Mouse (Mus musculus) cerebellum, adult 11-12 months (tissue): ENCODE measurements around the gene Gm9573.

Source experiments
- DNase-seq: peaks from one replicate; pipeline ENCODE4 v3.0.0; 2022

Gm9573 gene

GRCm38 (mm10) chr17:35626537-35626936 lies at the start of gene Gm9573:
TSS of gene Gm9573 (minus strand) at chr17:35626637.
- DNase-seq: no peak

- DNase-seq: peak; percentile 91
These were observed 47.1 kb upstream of the Gm9573 start, which contains the start of gene Gtf2h4 for GRCm38 (mm10) chr17:35673416-35674035. TSS of gene Gtf2h4 (minus strand) at chr17:35673739.

GRCm38 (mm10) chr17:35672527-35672926 lies 46.1 kb upstream of the Gm9573 start:
- peak; percentile 58 for DNase-seq

GRCm38 (mm10) chr17:35671846-35672245 lies 45.4 kb upstream of the Gm9573 start:
- no peak for DNase-seq

- DNase-seq: no peak
These were observed 43.3 kb upstream of the Gm9573 start for GRCm38 (mm10) chr17:35669731-35670130.

GRCm38 (mm10) chr17:35667334-35668065 lies 41.1 kb upstream of the Gm9573 start, which contains the start of gene Vars2:
TSS of gene Vars2 (minus strand) at chr17:35667592.
- peak; percentile 97 for DNase-seq

GRCm38 (mm10) chr17:35666851-35667256 lies 40.4 kb upstream of the Gm9573 start:
- DNase-seq: no peak

- no peak for DNase-seq
These were observed 39.6 kb upstream of the Gm9573 start for GRCm38 (mm10) chr17:35665957-35666515.

DNA sequence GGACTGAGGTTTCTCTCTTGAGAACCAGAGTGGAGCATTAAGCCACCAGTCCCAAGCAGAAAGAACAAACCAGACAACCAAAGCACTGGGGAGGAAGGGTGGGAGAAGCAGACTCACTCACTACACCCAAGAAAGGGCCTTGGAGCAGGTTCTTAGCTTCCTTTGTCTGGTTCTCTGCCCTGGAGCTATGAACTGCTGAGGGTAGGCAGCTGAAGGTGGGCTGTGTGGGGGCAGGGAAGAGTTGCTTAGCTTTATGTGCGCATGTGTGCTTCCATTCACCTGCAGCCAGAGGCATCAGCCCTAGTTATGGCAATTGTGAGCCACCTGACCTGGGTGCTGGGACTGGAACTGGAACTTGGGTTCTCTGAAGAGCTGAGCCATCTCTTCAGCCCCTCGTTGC lies 26.6 kb upstream of the Gm9573 start:
- no peak for DNase-seq

GRCm38 (mm10) chr17:35649429-35649828 lies 23.0 kb upstream of the Gm9573 start:
- DNase-seq: no peak

GRCm38 (mm10) chr17:35643609-35644236 lies 17.3 kb upstream of the Gm9573 start, which contains the start of gene Mucl3:
TSS of gene Mucl3 (minus strand) at chr17:35643695.
- DNase-seq: no peak

- DNase-seq: no peak
These were observed 12.9 kb upstream of the Gm9573 start for GRCm38 (mm10) chr17:35639352-35639751.

DNA sequence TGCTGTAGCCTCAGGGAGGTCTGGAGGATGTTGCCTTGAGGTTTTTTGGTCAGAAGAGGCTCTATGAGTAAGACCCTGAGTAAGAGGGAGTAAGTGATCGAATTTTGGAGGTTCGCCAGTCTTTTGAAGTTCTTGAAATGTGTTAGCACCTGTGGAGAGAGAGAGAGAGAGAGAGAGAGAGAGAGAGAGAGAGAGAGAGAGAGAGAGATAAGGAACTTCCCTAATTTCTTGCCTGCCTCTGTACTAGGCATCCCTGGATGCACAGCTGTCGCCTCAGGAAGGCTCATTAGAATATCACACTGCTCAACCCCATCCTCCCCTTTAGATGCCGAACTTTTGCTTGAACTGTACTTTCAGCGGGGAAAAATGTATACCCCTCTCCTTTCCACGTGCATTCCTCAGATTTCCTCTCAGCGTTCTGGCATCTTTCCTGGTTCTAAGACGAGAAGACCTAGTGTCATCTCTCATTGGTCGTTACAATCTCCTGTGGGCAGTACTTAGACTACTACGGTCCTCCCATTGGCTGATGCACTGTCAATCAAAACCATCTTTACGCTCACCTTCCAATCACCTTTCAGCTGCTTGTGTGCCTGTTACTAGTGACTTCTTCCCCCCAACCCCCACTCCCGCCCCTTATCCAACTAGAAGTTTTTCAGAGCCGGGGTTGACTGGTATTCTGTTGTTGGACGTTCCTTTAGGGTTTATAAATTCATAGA lies 12.2 kb upstream of the Gm9573 start:
- DNase-seq: no peak

DNA sequence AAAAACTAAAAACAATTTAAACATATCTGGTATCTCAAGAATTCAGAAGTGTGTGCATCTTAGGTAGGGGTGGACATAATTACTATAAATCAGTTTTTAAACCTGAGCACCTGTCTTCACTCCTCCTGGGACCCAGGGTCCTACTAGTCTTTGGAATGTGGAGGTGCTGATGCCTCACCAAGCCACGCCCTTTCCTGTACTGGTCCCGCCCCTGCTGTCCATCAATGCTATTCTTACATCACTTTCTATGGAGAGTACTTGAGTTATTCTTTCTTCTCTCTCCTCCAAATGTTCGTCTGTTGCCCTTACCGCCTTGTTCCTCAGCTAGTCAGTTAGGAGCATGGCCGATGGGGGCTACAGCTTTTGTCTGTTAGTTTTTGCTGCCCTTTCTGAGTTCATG lies 9.9 kb upstream of the Gm9573 start:
- DNase-seq: peak; percentile 44

DNA sequence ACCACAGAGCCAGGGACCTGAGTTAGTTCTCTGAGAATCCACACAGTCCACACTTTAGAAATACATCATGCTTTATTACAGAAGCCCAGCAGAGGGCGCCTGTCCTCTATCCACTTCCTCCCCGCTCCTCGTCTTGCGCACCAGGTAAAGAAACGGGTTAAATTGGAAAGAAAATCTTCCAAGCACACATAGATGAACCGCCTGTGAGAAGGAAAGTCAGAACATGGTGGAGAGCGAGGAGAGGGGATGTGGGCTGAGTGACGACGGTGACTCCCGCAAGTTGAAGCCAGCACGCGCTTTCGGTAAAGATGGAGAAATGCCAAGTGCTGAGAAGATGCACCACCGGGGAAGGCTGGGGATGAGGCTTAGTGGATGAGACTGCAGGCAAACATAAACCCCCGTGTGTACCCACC lies 9.3 kb upstream of the Gm9573 start:
- peak; percentile 71 for DNase-seq

DNA sequence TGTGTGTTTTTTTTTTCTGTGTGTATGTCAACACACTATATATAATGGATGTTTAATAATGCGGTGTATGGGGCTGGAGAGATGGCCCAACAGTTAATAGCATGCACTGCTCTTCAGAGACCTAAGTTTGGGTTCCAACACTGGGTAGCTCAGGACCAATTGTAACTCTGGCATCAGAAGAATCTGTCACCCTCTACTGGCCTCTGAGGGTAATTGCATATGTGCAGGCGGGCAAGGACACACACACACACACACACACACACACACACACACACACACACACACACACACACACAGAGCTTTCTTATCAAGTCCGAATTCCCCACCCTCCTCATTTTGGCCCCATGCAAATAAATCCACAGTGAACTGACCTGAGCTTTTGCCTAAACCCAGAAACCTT lies 8.8 kb upstream of the Gm9573 start:
- DNase-seq: no peak

GRCm38 (mm10) chr17:35633992-35634391 lies 7.6 kb upstream of the Gm9573 start:
- DNase-seq: peak; percentile 10

GRCm38 (mm10) chr17:35617127-35617526 lies 9.3 kb downstream of the Gm9573 start:
- DNase-seq: no peak

- DNase-seq: no peak
These were observed 24.6 kb downstream of the Gm9573 start for GRCm38 (mm10) chr17:35601736-35602354.

- DNase-seq: no peak
These were observed 25.2 kb downstream of the Gm9573 start, which contains the start of gene Sfta2 for GRCm38 (mm10) chr17:35601249-35601648. TSS of gene Sfta2 (plus strand) at chr17:35601549.

GRCm38 (mm10) chr17:35597399-35597798 lies 29.0 kb downstream of the Gm9573 start:
- DNase-seq: no peak

- no peak for DNase-seq
These were observed 32.0 kb downstream of the Gm9573 start for GRCm38 (mm10) chr17:35594456-35594855.
